Mouse (Mus musculus): ENCODE results near the gene Gm6040. TPM values are rescaled to one million over a fixed set of nuclear protein-coding genes. Genes with fewer than 3 reads are reported as not detected.

The Gm6040 gene
- polyA plus RNA-seq (2014; fragmentation: Nextera tagmentation; extraction: Ambion mirVana) = not detected in 2 replicates

- H3K27me3 ChIP-seq (ENCODE audit: control insufficient read depth, insufficient read depth, low read length) = no peaks in the 10 kb centered on the region
- no peak within 1 kb of the TSS for H3K27ac ChIP-seq (ENCODE audit: low read depth, low read length)
- ATAC-seq (replicated peaks; ENCODE audit: low FRiP score) (no peak), DNase-seq (ENCODE audit: low spot score) (no peak)
- 82% methylated on average over 3 of the region's 3 CpGs for WGBS
- H3K4me2 ChIP-seq (ENCODE audit: low read depth, low read length, severe bottlenecking) = no peak within 1 kb of the TSS
- peaks cover 2% of the 10 kb centered on the region; the same call in 1 of the 2 replicates for H3K9me3 ChIP-seq (ENCODE audit: control insufficient read depth, low read length)
- H3K36me3 ChIP-seq (ENCODE audit: control insufficient read depth, insufficient read depth, low read length) = no peaks in the 10 kb centered on the region
- H3K4me3 ChIP-seq (ENCODE audit: low read depth, low read length) = no peak within 1 kb of the TSS
- no peaks in the 10 kb centered on the region for H3K4me1 ChIP-seq (replicated peaks; ENCODE audit: control insufficient read depth, insufficient read depth, low read length)
- H3K9ac ChIP-seq (ENCODE audit: low read length) = no peak within 1 kb of the TSS
Measured at GRCm38 (mm10) chr8:20921971-20922370, at the start of gene Gm6040. Gm6040 (minus strand) TSS chr8:20922071.

DNA sequence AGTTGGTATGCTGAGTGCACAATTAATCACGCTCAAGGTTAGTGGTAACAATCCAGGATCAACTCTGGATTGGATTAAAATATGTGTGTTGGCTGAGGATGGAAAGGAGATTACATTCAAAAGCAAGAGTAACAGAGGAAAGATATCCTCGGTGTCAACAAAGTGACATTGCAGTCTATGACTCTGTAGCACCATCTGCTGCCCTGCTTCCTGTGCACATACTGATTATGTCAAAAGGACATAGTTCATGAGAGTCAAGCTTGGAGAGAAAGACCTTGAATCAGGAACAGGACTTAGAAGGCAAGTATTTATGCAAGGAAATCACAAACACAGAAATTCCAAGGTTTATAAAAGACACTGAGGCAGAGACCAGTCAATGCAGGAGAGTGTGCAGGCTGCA is 42.7 kb upstream of the Gm6040 start:
- Histone ChIP-seq H3K9ac (ENCODE audit: low read length) (no peak overlapping the region), H3K36me3 (ENCODE audit: control insufficient read depth, insufficient read depth, low read length) (no peaks in the 10 kb centered on the region), H3K4me3 (ENCODE audit: low read depth, low read length) (no peak overlapping the region), H3K9me3 (ENCODE audit: control insufficient read depth, low read length) (peaks cover 3% of the 10 kb centered on the region; the same call in 1 of the 2 replicates), H3K27me3 (ENCODE audit: control insufficient read depth, insufficient read depth, low read length) (no peaks in the 10 kb centered on the region), H3K27ac (ENCODE audit: low read depth, low read length) (no peak overlapping the region), H3K4me1 (replicated peaks; ENCODE audit: control insufficient read depth, insufficient read depth, low read length) (no peaks in the 10 kb centered on the region), H3K4me2 (ENCODE audit: low read depth, low read length, severe bottlenecking) (no peak overlapping the region)
- no peak for DNase-seq (ENCODE audit: low spot score)
- WGBS = 79% methylated on average over 2 of the region's 2 CpGs
- ATAC-seq (replicated peaks; ENCODE audit: low FRiP score) = no peak

- H3K4me2 ChIP-seq (ENCODE audit: low read depth, low read length, severe bottlenecking) = no peak within 1 kb of the TSS
- H3K27ac ChIP-seq (ENCODE audit: low read depth, low read length) = no peak within 1 kb of the TSS
- H3K27me3 ChIP-seq (ENCODE audit: control insufficient read depth, insufficient read depth, low read length) = no peaks in the 10 kb centered on the region
- no peaks in the 10 kb centered on the region for H3K36me3 ChIP-seq (ENCODE audit: control insufficient read depth, insufficient read depth, low read length)
- no peak for DNase-seq (ENCODE audit: low spot score)
- no peak within 1 kb of the TSS for H3K4me3 ChIP-seq (ENCODE audit: low read depth, low read length)
- no peak for ATAC-seq (replicated peaks; ENCODE audit: low FRiP score)
- peaks cover 5% of the 10 kb centered on the region; the same call in 1 of the 2 replicates for H3K9me3 ChIP-seq (ENCODE audit: control insufficient read depth, low read length)
- no peaks in the 10 kb centered on the region for H3K4me1 ChIP-seq (replicated peaks; ENCODE audit: control insufficient read depth, insufficient read depth, low read length)
- H3K9ac ChIP-seq (ENCODE audit: low read length) = no peak within 1 kb of the TSS
- WGBS = 73% methylated on average over 3 of the region's 3 CpGs
Measured at GRCm38 (mm10) chr8:20944610-20945009, 22.7 kb upstream of the Gm6040 start, which contains the start of gene AY761185. AY761185 (minus strand) TSS chr8:20944710.

DNA sequence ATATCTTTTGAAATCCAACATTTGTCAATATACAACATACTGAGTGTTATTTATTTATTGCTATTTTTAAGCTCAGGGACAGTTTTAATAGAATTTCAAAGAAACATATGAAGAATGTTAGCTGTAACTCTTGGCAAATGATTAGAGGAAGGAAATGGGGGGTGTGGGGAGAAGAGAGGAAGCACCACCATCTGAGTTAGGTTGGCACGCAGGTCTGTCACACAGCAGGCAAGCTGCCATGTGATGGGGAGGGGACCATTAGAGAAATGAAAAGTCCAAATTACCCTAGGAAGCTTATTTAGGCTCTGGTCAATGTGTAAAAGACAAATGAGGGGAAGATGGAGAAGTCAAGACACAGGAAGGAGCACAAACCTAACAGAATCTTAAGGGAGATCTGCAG is 9.6 kb downstream of the Gm6040 start:
- H3K36me3 ChIP-seq (ENCODE audit: control insufficient read depth, insufficient read depth, low read length) = no peaks in the 10 kb centered on the region
- no peak overlapping the region for H3K27ac ChIP-seq (ENCODE audit: low read depth, low read length)
- WGBS = 83% methylated on average over 1 of the region's 1 CpGs
- no peaks in the 10 kb centered on the region for H3K4me1 ChIP-seq (replicated peaks; ENCODE audit: control insufficient read depth, insufficient read depth, low read length)
- DNase-seq (ENCODE audit: low spot score) (no peak), ATAC-seq (replicated peaks; ENCODE audit: low FRiP score) (no peak)
- H3K4me3 ChIP-seq (ENCODE audit: low read depth, low read length) = no peak overlapping the region
- H3K4me2 ChIP-seq (ENCODE audit: low read depth, low read length, severe bottlenecking) = no peak overlapping the region
- H3K9ac ChIP-seq (ENCODE audit: low read length) = no peak overlapping the region
- H3K27me3 ChIP-seq (ENCODE audit: control insufficient read depth, insufficient read depth, low read length) = no peaks in the 10 kb centered on the region
- peaks cover 13% of the 10 kb centered on the region; the same call in 1 of the 2 replicates for H3K9me3 ChIP-seq (ENCODE audit: control insufficient read depth, low read length)

- Histone ChIP-seq H3K4me3 (ENCODE audit: low read depth, low read length) (no peak overlapping the region), H3K27me3 (ENCODE audit: control insufficient read depth, insufficient read depth, low read length) (no peaks in the 10 kb centered on the region)
Measured at GRCm38 (mm10) chr8:20908256-20908655, 13.6 kb downstream of the Gm6040 start.

DNA sequence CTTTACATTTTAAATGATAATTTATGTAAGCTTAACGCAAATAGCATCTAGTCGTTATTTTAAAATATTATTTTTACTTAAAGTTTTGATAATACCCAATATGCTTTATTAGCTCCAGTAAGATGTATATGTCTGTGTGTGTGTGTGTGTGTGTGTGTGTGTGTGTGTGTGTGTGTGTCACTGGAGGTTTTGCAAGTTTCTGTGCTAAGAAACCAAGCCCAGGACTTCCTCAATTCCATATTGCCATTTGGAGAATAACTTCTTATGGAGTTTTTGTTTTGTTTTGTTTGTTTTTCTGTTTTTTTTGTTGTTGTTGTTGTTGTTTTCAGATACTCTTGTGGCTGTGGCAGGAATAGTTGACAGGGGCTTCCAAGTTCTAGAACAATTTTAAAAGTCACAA is 14.8 kb downstream of the Gm6040 start:
- H3K4me1 ChIP-seq (replicated peaks; ENCODE audit: control insufficient read depth, insufficient read depth, low read length) = no peaks in the 10 kb centered on the region
- DNase-seq (ENCODE audit: low spot score) = no peak
- no peak overlapping the region for H3K9ac ChIP-seq (ENCODE audit: low read length)
- no peaks in the 10 kb centered on the region for H3K36me3 ChIP-seq (ENCODE audit: control insufficient read depth, insufficient read depth, low read length)
- no peak overlapping the region for H3K27ac ChIP-seq (ENCODE audit: low read depth, low read length)
- H3K4me3 ChIP-seq (ENCODE audit: low read depth, low read length) = no peak overlapping the region
- peaks cover 10% of the 10 kb centered on the region; the same call in 1 of the 2 replicates for H3K9me3 ChIP-seq (ENCODE audit: control insufficient read depth, low read length)
- WGBS = 82% methylated on average over 2 of the region's 2 CpGs
- ATAC-seq (replicated peaks; ENCODE audit: low FRiP score) = no peak
- H3K4me2 ChIP-seq (ENCODE audit: low read depth, low read length, severe bottlenecking) = no peak overlapping the region
- H3K27me3 ChIP-seq (ENCODE audit: control insufficient read depth, insufficient read depth, low read length) = no peaks in the 10 kb centered on the region

More at GRCm38 (mm10) chr8:20908256-20908655, 13.6 kb downstream of the Gm6040 start:
- 69% methylated on average over 2 of the region's 2 CpGs for WGBS
- no peaks in the 10 kb centered on the region for H3K36me3 ChIP-seq (ENCODE audit: control insufficient read depth, insufficient read depth, low read length)
- H3K9me3 ChIP-seq (ENCODE audit: control insufficient read depth, low read length) = peaks cover 10% of the 10 kb centered on the region; the same call in 1 of the 2 replicates
- H3K9ac ChIP-seq (ENCODE audit: low read length) = no peak overlapping the region
- no peak overlapping the region for H3K4me2 ChIP-seq (ENCODE audit: low read depth, low read length, severe bottlenecking)
- DNase-seq (ENCODE audit: low spot score) (no peak), ATAC-seq (replicated peaks; ENCODE audit: low FRiP score) (no peak)
- no peaks in the 10 kb centered on the region for H3K4me1 ChIP-seq (replicated peaks; ENCODE audit: control insufficient read depth, insufficient read depth, low read length)
- H3K27ac ChIP-seq (ENCODE audit: low read depth, low read length) = no peak overlapping the region

DNA sequence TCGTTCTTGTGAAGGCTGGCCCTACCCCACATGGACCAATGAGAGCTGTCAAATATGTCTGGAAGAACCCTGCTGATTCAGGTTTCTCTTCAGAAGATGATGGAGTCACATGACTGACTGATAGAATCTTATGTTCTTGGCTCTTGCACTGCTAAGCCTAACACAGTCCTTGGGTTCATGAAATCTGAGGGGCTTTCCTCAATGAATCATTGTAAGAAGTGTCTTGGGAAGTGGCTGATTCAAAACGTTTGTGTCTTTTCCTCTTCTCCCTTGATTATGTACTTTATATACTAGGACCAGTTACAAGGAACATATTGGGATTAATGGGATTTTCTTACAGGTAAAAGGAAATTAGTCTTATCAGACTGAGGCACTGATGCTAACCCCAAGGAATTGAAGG is 19.3 kb downstream of the Gm6040 start, which contains the start of gene Gm15056:
TSS of gene Gm15056 (minus strand) at position 101 of the 400 bp plus-strand sequence.
- no peak for ATAC-seq (replicated peaks; ENCODE audit: low FRiP score)
- no peaks in the 10 kb centered on the region for H3K4me1 ChIP-seq (replicated peaks; ENCODE audit: control insufficient read depth, insufficient read depth, low read length)
- no peak within 1 kb of the TSS for H3K4me2 ChIP-seq (ENCODE audit: low read depth, low read length, severe bottlenecking)
- H3K36me3 ChIP-seq (ENCODE audit: control insufficient read depth, insufficient read depth, low read length) = no peaks in the 10 kb centered on the region
- WGBS = 47% methylated on average over 2 of the region's 2 CpGs
- peaks cover 12% of the 10 kb centered on the region; the same call in 1 of the 2 replicates for H3K9me3 ChIP-seq (ENCODE audit: control insufficient read depth, low read length)
- H3K27me3 ChIP-seq (ENCODE audit: control insufficient read depth, insufficient read depth, low read length) = no peaks in the 10 kb centered on the region
- H3K4me3 ChIP-seq (ENCODE audit: low read depth, low read length) = no peak within 1 kb of the TSS
- no peak within 1 kb of the TSS for H3K27ac ChIP-seq (ENCODE audit: low read depth, low read length)
- DNase-seq (ENCODE audit: low spot score) = no peak
- no peak within 1 kb of the TSS for H3K9ac ChIP-seq (ENCODE audit: low read length)

DNA sequence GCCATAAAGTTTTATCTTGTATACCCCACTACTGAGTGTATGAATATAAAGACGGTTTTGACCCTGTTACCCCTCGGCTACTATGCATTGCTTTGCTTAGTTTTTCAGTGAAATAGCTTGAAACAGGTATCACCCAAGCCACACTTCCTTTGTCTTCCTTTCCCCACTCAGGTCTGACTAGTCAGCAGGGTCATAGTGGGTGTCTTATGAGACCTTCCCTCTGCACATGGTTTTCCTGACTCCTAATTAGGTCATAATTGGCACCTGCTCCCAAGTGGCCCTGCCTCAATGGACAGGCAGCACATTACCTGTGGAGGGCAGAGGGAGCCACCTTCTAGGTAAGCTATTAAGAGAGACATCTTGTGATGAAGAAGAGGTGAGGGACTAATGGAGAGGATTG is 29.5 kb downstream of the Gm6040 start, which contains the start of gene Defb33:
TSS of gene Defb33 (plus strand) at position 301 of the 400 bp plus-strand sequence.
- Histone ChIP-seq H3K36me3 (ENCODE audit: control insufficient read depth, insufficient read depth, low read length) (no peaks in the 10 kb centered on the region), H3K9me3 (ENCODE audit: control insufficient read depth, low read length) (peaks cover 10% of the 10 kb centered on the region; the same call in 1 of the 2 replicates), H3K27ac (ENCODE audit: low read depth, low read length) (no peak within 1 kb of the TSS), H3K4me2 (ENCODE audit: low read depth, low read length, severe bottlenecking) (no peak within 1 kb of the TSS), H3K27me3 (ENCODE audit: control insufficient read depth, insufficient read depth, low read length) (no peaks in the 10 kb centered on the region), H3K4me1 (replicated peaks; ENCODE audit: control insufficient read depth, insufficient read depth, low read length) (no peaks in the 10 kb centered on the region), H3K4me3 (ENCODE audit: low read depth, low read length) (no peak within 1 kb of the TSS), H3K9ac (ENCODE audit: low read length) (no peak within 1 kb of the TSS)
- WGBS = 86% methylated on average over 2 of the region's 2 CpGs
- DNase-seq (ENCODE audit: low spot score) (no peak), ATAC-seq (replicated peaks; ENCODE audit: low FRiP score) (no peak)

- Histone ChIP-seq H3K27me3 (ENCODE audit: control insufficient read depth, insufficient read depth, low read length) (no peaks in the 10 kb centered on the region), H3K9me3 (ENCODE audit: control insufficient read depth, low read length) (peaks cover 5% of the 10 kb centered on the region; the same call in 1 of the 2 replicates), H3K27ac (ENCODE audit: low read depth, low read length) (no peak overlapping the region), H3K4me3 (ENCODE audit: low read depth, low read length) (no peak overlapping the region), H3K4me1 (replicated peaks; ENCODE audit: control insufficient read depth, insufficient read depth, low read length) (no peaks in the 10 kb centered on the region), H3K4me2 (ENCODE audit: low read depth, low read length, severe bottlenecking) (no peak overlapping the region), H3K36me3 (ENCODE audit: control insufficient read depth, insufficient read depth, low read length) (no peaks in the 10 kb centered on the region), H3K9ac (ENCODE audit: low read length) (no peak overlapping the region)
- WGBS = 58% methylated on average over 6 of the region's 6 CpGs
- ATAC-seq (replicated peaks; ENCODE audit: low FRiP score) = no peak
- DNase-seq (ENCODE audit: low spot score) = no peak
Measured at GRCm38 (mm10) chr8:20874608-20875007, 47.3 kb downstream of the Gm6040 start.
